Mouse (Mus musculus) NIH3T3 (cell line): ENCODE measurements around the gene Ror2.

ENCODE experiments used
- DNase-seq: peaks from one replicate; pipeline ENCODE4 v3.0.0-alpha.2; 2012; ENCODE audit warnings: low read depth

Gene Ror2

GRCm38 (mm10) chr13:53067949-53068348, 218.0 kb downstream of the Ror2 start:
- DNase-seq: peak; percentile 19

- no peak for DNase-seq
Measured at GRCm38 (mm10) chr13:53065122-53065521, 220.8 kb downstream of the Ror2 start.

- DNase-seq: no peak
Measured at GRCm38 (mm10) chr13:53064681-53065080, 221.2 kb downstream of the Ror2 start.
